Mouse (Mus musculus): Measurements from ENCODE around the gene Carmil1.
A peak's percentile ranks its signal among the peaks of the same experiment; 100 is the strongest.

DNA sequence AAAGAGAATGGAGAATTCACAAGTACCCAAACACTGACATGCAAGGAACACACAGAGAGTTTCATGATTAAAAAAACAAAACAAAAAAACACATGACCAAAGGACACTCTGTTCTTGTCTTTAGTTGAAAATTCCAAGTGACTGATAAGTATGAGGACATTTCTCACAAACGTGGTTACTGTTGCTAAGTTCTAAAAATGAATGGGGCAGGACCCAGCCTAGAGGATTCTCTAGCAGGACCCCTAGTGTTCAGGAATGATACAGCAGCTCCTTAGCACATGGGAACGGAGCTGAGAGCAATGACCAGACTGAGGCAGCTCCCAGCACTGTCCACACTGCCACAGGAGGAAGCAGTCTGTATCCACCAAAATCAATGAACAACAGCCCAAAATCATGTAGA is 26.6 kb downstream of the Carmil1 start:
- TF ChIP-seq CTCF (IDR thresholded peaks at IDR 0.05; ENCODE audit: low read depth, low read length) (peak; percentile 55), POLR2A (IDR thresholded peaks at IDR 0.05; ENCODE audit: extremely low read depth, insufficient read depth, low read length) (no peak)

All from liver, adult 2 months (tissue).